Mouse (Mus musculus) forebrain, embryonic 15.5 days (tissue): ENCODE measurements at regions not wholly inside any gene's neighbourhood (a gene's known extent, or its start where the extent isn't known, plus 50 kb on each side); places are given as distances from the start of the nearest gene placed in this dataset.
"Not testable (repeated sequence)": the region's sequence is repeated elsewhere in the genome, so short reads cannot be mapped to it uniquely, and the experiment has no call there.

Experiments
- ATAC-seq: fragments of 200-750 bp; cut with Nextera tagmentation; replicated peaks from 2 replicates; pipeline ENCODE4 v1.8.0; 2017; ENCODE audit warnings: mild to moderate bottlenecking, moderate TSS enrichment, moderate library complexity
- H3K27ac ChIP-seq: fragments of 300-500 bp; sonication (generic); replicated peaks from 2 replicates; pipeline ENCODE4 v1.5.1; 2015; ENCODE audit warnings: mild to moderate bottlenecking, inconsistent platforms
- H3K27me3 ChIP-seq: fragments of 300-500 bp; sonication (generic); 2 replicates; pipeline ENCODE4 v1.6.1; 2015; ENCODE audit warnings: inconsistent platforms
- H3K36me3 ChIP-seq: fragments of 300-500 bp; sonication (generic); 2 replicates; pipeline ENCODE4 v1.6.1; 2015; ENCODE audit warnings: mild to moderate bottlenecking, inconsistent platforms
- H3K4me1 ChIP-seq: fragments of 300-500 bp; sonication (generic); 2 replicates; pipeline ENCODE4 v1.6.1; 2015; ENCODE audit warnings: inconsistent platforms
- H3K4me2 ChIP-seq: fragments of 300-500 bp; sonication (generic); replicated peaks from 2 replicates; pipeline ENCODE4 v1.6.1; 2015; ENCODE audit warnings: mild to moderate bottlenecking, inconsistent platforms
- H3K4me3 ChIP-seq: fragments of 300-500 bp; sonication (generic); 2 replicates; pipeline ENCODE4 v1.5.1; 2015; ENCODE audit warnings: mild to moderate bottlenecking, inconsistent platforms
- H3K9ac ChIP-seq: fragments of 300-500 bp; sonication (generic); replicated peaks from 2 replicates; pipeline ENCODE4 v1.6.1; 2015; ENCODE audit warnings: mild to moderate bottlenecking, inconsistent platforms
- H3K9me3 ChIP-seq: fragments of 300-500 bp; sonication (generic); 2 replicates; pipeline ENCODE4 v1.6.1; 2016; ENCODE audit warnings: inconsistent platforms
- WGBS: fragments of 180-500 bp; shearing (Covaris S2); methylation state at CpG from one replicate; pipeline ENCODE4 v1.1.7; 2015; ENCODE audit warnings: mixed read lengths; 5-methylcytosine and 5-hydroxymethylcytosine counted together

DNA sequence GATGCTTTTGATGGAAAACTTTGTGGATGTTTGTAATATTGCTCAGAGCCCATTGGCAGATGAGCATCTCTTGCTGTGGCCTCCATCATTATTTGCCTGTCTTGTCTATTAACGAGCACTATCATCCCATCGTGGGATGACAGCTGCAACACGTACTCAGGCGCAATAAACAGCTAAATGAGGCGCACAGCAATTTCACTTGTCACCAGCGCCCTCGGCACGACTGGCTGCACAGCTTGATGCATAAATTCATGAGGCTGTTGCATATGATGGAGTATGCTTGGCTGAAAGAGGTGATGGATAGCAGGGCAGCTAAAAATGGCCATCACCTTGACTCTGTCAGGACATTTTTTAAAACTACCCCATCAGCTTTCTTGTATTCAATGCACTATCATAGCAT is 853.1 kb upstream of the Pou3f2 start:
- no peak overlapping the region for H3K4me3 ChIP-seq
- H3K4me2 ChIP-seq, result no peak overlapping the region
- ATAC-seq, result peak; percentile 82
- H3K27ac ChIP-seq, result no peak overlapping the region
- H3K36me3 ChIP-seq, result no peaks in the 10 kb centered on the region
- 15% methylated on average over 8 of the region's 8 CpGs for WGBS
- no peak overlapping the region for H3K9ac ChIP-seq
- no peaks in the 10 kb centered on the region for H3K27me3 ChIP-seq
- no peaks in the 10 kb centered on the region for H3K9me3 ChIP-seq
- H3K4me1 ChIP-seq, result peaks cover 5% of the 10 kb centered on the region

DNA sequence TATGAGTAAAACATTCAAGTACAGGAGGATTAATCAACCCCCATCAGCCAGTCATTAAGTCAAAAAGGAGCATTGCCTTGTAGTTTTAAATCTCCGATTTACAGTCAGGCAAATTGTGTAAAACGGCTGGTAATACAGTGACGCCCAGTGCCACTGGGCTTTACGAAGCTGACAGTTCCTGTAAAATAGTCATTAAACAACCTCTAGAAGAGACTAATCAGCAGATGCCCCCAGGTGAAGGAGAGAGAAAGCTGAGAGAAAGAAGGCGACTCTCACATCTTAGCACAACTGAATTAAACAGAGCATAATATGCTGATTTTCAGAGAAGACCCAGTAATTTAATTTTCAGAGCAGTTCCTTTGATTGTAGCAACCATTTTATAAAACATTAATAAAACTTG is 850.3 kb upstream of the Pou3f2 start:
- H3K4me3 ChIP-seq, result no peak overlapping the region
- ATAC-seq, result no peak

DNA sequence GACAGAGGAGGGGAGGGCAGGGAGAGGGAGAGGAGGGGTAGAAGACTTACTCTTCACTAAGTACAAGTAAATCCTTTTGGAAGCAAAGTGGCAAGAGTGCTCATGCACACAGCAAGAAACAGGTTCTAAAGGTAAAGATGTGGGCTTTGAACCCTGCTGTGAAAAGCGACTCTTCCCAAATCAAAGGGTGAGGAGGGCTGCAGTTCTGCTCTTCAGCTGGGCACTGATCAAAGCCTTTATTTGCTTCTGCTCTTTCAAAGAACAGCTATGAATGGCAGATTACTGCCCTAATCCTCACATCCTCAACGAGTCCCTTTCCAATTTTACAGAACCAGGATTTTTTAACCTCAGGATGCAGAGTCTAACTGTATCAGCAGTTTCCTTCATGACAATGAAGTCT is 812.5 kb upstream of the Pou3f2 start:
- Histone ChIP-seq H3K36me3 (no peaks in the 10 kb centered on the region), H3K9ac (no peak overlapping the region), H3K9me3 (no peaks in the 10 kb centered on the region), H3K4me3 (no peak overlapping the region), H3K27me3 (no peaks in the 10 kb centered on the region), H3K4me2 (no peak overlapping the region), H3K4me1 (no peaks in the 10 kb centered on the region), H3K27ac (no peak overlapping the region)
- 11% methylated on average over 2 of the region's 2 CpGs for WGBS
- no peak for ATAC-seq

More for the DNA sequence above, 850.3 kb upstream of the Pou3f2 start:
- H3K27ac ChIP-seq, result no peak overlapping the region
- H3K36me3 ChIP-seq, result no peaks in the 10 kb centered on the region
- H3K9ac ChIP-seq, result no peak overlapping the region
- H3K4me2 ChIP-seq, result no peak overlapping the region
- 63% methylated on average over 5 of the region's 5 CpGs for WGBS
- H3K9me3 ChIP-seq, result no peaks in the 10 kb centered on the region
- H3K4me1 ChIP-seq, result peaks cover 5% of the 10 kb centered on the region
- no peaks in the 10 kb centered on the region for H3K27me3 ChIP-seq

DNA sequence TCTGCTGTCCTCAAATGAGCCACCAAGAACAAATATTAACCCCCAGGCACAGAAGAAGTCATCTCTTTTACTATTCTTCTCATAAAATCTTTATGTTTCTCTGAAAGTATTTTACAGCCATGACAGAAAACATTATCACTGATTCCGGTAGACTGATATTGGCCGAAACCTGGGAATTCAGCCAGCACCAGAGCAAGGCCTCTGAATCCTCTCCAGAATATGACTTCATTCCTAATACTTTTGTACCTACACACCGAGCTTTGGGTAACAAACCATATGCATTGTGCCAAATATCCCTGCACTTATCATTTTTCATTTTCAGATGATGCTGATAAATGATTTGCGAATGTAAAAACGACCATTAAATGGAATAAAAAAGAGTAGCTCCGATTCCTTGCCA is 791.9 kb upstream of the Pou3f2 start:
- H3K4me2 ChIP-seq, result no peak overlapping the region
- H3K4me1 ChIP-seq, result peaks cover 7% of the 10 kb centered on the region; the same call in 1 of the 2 replicates
- no peak for ATAC-seq
- no peak overlapping the region for H3K9ac ChIP-seq
- 41% methylated on average over 6 of the region's 6 CpGs for WGBS
- no peaks in the 10 kb centered on the region for H3K9me3 ChIP-seq
- no peaks in the 10 kb centered on the region for H3K36me3 ChIP-seq
- no peak overlapping the region for H3K4me3 ChIP-seq
- no peaks in the 10 kb centered on the region for H3K27me3 ChIP-seq
- H3K27ac ChIP-seq, result no peak overlapping the region

DNA sequence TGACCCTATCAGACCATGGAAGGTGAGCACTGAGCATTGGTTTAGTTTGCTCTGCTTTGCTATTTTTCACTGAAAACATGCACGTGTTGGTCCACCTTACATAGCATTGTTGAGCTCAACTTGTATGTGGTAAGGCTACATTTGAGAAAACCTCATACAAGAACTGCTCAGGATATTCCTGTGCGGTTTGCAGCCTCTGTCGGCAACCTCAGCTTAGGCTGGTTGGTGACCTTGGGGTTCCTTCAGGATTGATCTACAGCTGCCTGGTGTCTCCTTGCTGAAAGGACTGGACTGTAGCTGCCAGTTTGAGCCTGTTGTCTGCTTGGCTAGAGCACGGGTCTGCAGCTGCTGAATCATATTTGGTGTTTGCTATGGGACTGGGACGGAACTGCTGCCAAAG is 787.0 kb upstream of the Pou3f2 start:
- Histone ChIP-seq H3K27me3 (no peaks in the 10 kb centered on the region), H3K4me1 (0 out of 2 replicates have a peak, but pooled peaks cover 3% of the 10 kb centered on the region), H3K9me3 (no peaks in the 10 kb centered on the region), H3K4me3 (no peak overlapping the region), H3K36me3 (no peaks in the 10 kb centered on the region), H3K27ac (no peak overlapping the region), H3K4me2 (no peak overlapping the region), H3K9ac (no peak overlapping the region)
- WGBS, result 84% methylated on average over 5 of the region's 5 CpGs
- no peak for ATAC-seq

DNA sequence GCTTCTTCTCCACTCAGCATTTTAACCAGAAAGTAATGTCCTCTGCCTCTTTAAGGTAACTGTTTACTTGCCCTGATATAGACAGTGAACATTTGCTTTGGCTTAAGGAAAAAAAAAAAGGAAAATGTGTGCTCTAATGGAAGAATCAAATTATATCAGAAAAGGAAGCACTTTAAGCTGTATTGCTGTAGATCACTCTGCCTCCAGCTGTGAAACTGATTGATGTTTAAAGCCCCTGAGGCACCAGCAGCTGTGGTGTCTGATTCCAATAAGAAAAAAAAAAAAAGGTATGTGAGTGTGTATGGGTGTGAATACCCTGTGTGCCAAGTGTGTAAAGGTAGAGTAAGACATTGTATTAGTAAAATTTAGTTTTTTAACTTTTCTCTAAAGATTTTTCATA is 783.8 kb upstream of the Pou3f2 start:
- Histone ChIP-seq H3K4me3 (no peak overlapping the region), H3K36me3 (no peaks in the 10 kb centered on the region), H3K9ac (no peak overlapping the region), H3K27ac (no peak overlapping the region), H3K27me3 (no peaks in the 10 kb centered on the region), H3K4me1 (no peaks in the 10 kb centered on the region), H3K4me2 (no peak overlapping the region), H3K9me3 (no peaks in the 10 kb centered on the region)
- no peak for ATAC-seq

DNA sequence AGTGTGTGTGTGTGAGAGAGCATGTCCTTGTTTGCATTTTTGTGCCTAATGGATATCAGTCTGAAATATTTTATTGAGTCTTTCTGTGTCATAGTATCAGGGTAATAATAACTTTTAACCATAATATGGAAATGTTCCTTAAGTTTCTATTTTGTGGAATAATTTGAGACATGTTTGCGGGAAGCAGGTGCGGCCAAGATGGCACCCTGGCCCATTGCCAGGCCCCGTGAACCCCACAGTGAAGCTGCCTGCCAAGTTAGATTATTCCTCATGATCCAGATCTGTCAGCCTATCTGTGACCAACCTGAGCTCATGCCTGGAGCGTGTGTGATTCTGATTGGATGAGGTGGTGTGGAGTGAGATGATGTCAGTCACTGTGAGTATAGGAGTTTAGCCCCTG is 772.2 kb upstream of the Pou3f2 start:
- WGBS, result 91% methylated on average over 4 of the region's 4 CpGs
- Histone ChIP-seq H3K4me3 (no peak overlapping the region), H3K4me1 (no peaks in the 10 kb centered on the region), H3K27me3 (no peaks in the 10 kb centered on the region), H3K4me2 (no peak overlapping the region), H3K27ac (no peak overlapping the region), H3K9me3 (peaks cover 10% of the 10 kb centered on the region), H3K9ac (no peak overlapping the region), H3K36me3 (no peaks in the 10 kb centered on the region)
- no peak for ATAC-seq

DNA sequence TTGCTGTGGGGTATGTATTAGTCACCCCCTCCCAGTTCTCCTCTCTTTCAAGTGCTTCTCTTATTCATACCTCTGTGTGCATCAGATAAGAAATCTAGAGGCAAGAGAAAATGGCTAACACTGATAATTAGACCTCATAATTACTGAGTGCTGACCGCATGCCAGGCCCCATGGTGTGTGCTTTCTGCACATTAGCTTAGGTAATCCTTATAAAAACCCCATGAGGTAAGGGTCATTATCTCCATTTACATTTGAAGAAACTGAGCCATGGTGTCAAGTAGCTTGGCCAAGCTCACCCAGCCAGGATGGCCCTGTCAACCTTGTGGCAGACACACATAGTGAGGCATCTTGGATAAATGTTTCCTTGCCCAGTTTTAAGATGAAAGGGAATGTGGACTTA is 746.8 kb upstream of the Pou3f2 start:
- ATAC-seq, result 0 out of 2 replicates have a peak, but pooled peaks have one; percentile 19
- no peak overlapping the region for H3K4me2 ChIP-seq
- no peaks in the 10 kb centered on the region for H3K27me3 ChIP-seq
- no peak overlapping the region for H3K27ac ChIP-seq
- 16% methylated on average over 1 of the region's 1 CpGs for WGBS
- H3K4me1 ChIP-seq, result no peaks in the 10 kb centered on the region
- H3K9ac ChIP-seq, result no peak overlapping the region
- no peak overlapping the region for H3K4me3 ChIP-seq
- no peaks in the 10 kb centered on the region; the same call in 1 of the 2 replicates for H3K9me3 ChIP-seq
- no peaks in the 10 kb centered on the region for H3K36me3 ChIP-seq

DNA sequence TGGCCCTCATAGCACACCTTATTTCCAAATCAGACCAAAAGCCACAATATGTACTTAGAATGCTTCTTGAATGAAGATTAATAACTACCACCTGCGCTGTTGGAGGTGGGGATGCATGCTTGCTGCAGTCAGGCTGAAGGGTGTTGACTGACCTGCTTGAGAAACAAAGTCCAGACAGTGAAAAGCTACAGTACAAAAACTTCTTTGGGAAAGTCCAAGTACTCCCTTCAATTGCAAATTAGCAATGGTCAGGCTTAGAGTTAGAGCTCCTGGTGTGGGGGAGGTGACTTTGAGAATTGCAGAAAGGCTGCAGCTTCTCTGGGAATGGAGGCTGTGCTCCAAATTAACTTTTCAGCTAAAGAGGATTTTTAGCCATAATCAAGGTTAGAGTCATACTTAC is 706.6 kb upstream of the Pou3f2 start:
- 91% methylated on average over 1 of the region's 1 CpGs for WGBS
- not testable (repeated sequence) for H3K36me3 ChIP-seq, H3K4me1 ChIP-seq, H3K4me2 ChIP-seq, H3K4me3 ChIP-seq, ATAC-seq, H3K9me3 ChIP-seq, H3K27me3 ChIP-seq, H3K9ac ChIP-seq, H3K27ac ChIP-seq

DNA sequence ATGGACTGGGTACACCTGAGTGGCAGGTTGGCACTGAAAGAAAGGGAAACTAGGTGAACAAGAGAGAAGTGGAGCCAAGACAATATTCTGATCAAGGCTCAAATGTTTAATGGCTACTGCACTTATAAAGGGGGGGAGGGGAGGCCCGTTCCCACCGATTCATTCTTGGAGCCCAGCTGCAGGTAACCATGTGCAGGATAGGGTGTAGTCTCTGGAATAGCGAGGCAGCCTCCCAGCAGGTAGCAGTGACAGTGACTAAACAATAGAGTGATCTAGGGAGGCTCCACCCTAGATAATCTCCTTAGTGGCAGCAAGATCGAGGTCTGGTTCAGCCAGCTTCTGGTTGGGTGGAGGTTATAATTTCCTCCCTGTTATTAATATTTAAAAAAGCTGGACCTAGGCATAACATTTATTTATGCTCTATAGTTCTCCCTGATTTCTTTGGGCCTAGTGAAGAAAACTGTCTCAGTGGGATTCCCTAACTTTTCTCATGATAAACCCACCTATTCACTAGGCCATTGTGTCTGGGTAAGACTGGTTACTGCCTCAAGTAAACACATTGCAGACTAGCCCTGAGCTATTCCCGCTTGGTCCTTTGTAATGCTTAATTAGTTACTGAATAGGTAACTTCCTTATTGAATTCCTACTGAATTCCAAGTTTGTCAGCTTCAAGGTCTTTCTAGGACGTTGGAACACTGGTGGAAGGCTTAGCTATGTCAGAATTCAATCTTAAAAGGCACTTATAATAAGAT is 705.4 kb upstream of the Pou3f2 start:
- Histone ChIP-seq H3K4me1 (no peaks in the 10 kb centered on the region), H3K9me3 (no peaks in the 10 kb centered on the region), H3K27ac (no peak overlapping the region), H3K4me2 (no peak overlapping the region), H3K27me3 (no peaks in the 10 kb centered on the region), H3K36me3 (no peaks in the 10 kb centered on the region), H3K4me3 (no peak overlapping the region), H3K9ac (no peak overlapping the region)
- WGBS, result 56% methylated on average over 6 of the region's 6 CpGs
- no peak for ATAC-seq

DNA sequence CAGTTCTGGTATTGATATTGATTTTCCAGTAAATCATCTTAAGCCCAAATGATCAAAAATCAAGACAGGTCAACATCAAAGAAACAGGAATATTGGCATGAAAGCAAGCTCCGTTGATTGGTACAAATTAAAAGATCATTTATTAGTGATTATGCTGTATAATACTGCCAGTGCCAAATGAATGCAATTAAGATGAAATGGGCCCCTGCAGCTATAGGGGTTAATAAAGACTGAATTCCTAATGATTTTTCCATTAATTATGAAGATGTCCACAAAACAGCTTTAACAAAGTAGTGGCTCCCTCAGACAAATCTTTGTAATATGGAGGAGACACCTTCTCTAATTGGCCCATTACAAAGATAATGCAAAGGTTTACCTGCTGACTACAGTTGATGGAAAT is 685.6 kb upstream of the Pou3f2 start:
- H3K9me3 ChIP-seq, result no peaks in the 10 kb centered on the region
- H3K4me2 ChIP-seq, result no peak overlapping the region
- no peak overlapping the region for H3K4me3 ChIP-seq
- WGBS, result 7% methylated on average over 1 of the region's 1 CpGs
- 0 out of 2 replicates have a peak overlapping the region, but pooled peaks have one; percentile 18 for H3K27ac ChIP-seq
- no peaks in the 10 kb centered on the region; the same call in 1 of the 2 replicates for H3K4me1 ChIP-seq
- H3K27me3 ChIP-seq, result no peaks in the 10 kb centered on the region
- no peaks in the 10 kb centered on the region for H3K36me3 ChIP-seq
- ATAC-seq, result peak; percentile 34
- no peak overlapping the region for H3K9ac ChIP-seq

DNA sequence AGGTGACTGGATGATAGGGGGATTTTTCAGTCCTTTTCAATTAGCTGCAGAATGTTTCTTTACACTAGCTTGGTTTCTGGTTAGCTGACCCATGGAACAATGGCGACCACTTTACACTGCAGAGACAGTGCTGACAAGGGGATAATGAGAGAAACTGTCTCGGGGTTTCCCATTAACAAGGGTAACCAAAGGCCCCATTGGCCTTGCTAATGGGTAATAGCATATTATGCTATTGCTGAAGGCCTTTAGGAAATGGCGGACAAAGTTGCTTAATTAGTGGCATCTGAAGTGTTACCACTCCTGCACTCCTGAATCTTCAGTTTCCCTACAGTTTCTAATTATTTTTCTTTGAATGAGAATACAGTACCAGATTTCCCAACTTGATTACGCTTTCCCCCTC is 685.2 kb upstream of the Pou3f2 start:
- Histone ChIP-seq H3K36me3 (no peaks in the 10 kb centered on the region), H3K27ac (no peak overlapping the region), H3K4me3 (no peak overlapping the region), H3K27me3 (no peaks in the 10 kb centered on the region), H3K9ac (no peak overlapping the region), H3K4me2 (no peak overlapping the region), H3K4me1 (no peaks in the 10 kb centered on the region; the same call in 1 of the 2 replicates), H3K9me3 (no peaks in the 10 kb centered on the region)
- peak; percentile 97 for ATAC-seq
- WGBS, result 6% methylated on average over 4 of the region's 4 CpGs
